Mouse (Mus musculus): ENCODE results near the gene Lbhd1.

GRCm38 (mm10) chr19:8871267-8872186, 12.0 kb upstream of the Lbhd1 start, which contains the start of gene Ubxn1:
- no peak for TF ChIP-seq CTCF (IDR thresholded peaks at IDR 0.05; ENCODE audit: borderline replicate concordance, insufficient read depth, low read length)
- TF ChIP-seq POLR2A (IDR thresholded peaks at IDR 0.05; ENCODE audit: low read depth, low read length) = peak; percentile 62

Measured in embryonic fibroblast, embryonic 13.5 days (primary cell).